Mouse (Mus musculus): ENCODE results near the gene Kat2a.
A peak's percentile ranks its signal among the peaks of the same experiment; 100 is the strongest.

Kat2a gene

DNA sequence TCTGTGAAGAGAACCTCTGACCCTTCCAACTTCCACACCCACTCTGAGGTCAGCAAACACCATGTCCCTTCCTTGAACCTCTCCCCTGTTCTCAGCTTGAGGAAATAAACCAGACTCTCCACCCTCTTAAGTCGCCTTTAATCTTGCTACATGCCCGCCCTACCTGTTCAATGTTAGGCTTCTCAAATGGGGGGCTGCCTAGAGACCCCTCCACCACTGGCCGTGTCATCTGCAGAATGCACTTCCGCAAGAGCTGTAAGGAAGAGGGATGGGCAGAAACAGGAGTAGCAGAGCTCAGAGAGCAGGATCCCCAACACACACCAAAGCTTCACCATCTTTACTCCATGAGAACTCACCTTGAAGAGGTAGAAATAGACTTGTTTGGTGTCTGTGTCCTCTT lies 1.3 kb downstream of the Kat2a start:
- no peak for DNase-seq (ENCODE audit: low spot score in 2 of 2)

DNA sequence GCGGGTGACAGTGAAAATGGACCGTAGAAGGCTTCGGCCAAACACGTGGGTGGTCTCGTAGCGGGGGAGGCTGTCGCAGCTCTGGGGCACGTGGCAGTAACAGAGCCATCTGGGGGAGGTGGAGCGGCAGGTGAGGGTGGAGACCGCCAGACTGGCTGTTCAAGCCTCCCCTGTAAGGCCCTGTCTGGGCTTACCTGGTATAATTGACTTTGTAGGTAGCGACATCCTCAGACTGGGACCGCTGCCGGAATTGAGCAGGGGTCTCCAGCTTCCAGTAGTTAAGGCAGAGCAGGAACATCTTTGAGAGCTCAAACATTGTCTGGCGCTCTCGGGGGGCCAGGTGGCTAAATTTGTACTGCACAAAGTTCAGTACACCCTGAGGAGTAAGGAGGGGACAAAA lies 1.7 kb downstream of the Kat2a start:
- no peak for DNase-seq (ENCODE audit: low spot score in 2 of 2)

DNA sequence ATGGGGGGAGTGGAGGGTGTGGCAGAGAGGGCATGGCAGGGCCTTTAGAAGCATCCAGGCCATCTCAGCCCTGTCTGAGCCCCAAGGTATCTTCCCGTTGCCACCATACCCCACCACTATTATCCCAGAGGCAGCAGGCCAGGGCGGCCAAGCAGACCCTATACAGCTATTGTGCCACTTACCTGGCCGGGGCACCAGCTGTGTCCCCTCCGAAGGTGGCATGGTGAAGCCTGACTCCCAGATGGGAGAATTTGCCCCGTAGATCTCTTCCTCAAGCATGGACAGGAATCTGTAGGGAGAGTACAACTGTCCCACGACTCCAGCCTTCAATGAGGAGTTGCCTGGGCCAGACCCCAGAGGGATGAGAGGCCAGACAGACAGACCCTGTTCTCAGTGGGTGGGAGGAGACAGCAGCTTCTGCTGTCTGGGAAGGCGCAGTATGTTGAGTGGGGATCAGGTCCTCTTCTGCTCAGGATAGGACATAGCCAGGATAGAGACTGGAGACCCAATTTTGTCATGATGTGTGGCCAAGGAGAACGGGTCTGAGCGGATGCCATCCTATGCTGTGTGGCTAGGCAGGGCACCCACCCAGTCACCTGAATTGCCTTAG lies 3.0 kb downstream of the Kat2a start:
- no peak for DNase-seq (ENCODE audit: low spot score in 2 of 2)

DNA sequence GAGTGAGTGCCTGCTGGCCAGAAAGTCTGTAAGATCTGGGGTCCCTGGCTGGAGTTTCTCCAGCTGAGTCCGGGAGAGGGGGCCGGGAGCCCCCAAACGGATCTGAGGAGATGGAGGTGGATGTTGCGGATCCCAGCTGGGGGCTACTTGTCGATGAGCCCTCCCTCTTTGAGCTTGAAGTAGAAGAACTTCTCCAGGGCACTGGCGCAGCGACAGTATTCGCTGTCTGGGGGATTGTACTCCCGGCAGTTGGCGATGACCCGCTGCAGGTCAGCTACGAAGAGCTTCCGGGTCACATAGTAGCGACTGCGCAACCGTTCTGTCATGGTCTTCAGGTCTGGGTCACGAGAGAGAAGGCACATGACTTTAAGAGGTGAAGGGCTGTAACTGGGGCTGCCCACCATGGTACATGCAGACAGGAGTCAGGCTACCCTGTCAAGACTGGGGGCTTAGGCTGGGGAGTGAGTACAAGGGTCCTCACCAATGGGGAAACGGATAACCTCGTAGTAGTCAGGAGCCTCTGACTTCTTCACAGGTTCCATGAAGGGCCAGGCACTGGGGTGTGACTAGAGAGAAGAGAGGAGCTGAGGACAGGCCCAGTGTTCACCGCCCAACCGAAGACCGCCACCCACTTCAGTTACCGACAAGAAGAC lies 7.0 kb downstream of the Kat2a start:
- DNase-seq (ENCODE audit: low spot score in 2 of 2), result no peak

DNA sequence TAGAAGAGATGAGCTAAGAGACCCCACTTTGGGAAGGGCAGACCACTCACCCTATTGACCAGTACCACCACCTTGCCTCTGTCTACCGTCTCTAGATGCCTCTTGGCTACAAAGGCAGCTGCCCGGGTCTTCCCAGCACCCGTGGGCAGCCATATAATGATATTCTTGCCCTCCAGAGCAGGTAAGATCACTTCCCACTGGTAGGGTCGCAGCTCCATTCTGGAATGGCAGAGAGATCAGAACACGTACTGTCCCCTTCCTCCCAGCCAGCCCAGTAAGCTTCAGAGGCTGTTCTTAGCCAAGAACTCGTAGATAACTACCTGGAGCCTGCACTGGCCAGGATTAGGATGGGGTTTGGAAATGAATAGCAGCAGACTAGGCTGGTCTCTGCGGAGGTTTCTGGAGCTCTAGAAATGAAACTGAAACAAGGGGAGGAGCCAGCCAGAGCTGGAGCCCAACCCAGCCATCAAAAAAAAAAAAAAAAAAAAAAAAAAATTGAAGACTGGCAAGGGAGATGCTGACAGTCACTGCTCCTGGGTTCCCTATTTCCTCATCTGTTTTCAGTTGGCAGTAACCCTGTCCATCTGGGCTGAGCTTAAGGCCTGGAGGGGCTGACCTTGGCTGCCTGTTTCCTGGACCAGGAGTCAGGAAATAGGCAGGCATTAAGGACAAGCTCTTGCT lies 8.3 kb downstream of the Kat2a start, which contains the start of gene Dhx58:
TSS of gene Dhx58 (minus strand) at position 421 of the 681 bp plus-strand sequence.
- no peak for DNase-seq (ENCODE audit: low spot score in 2 of 2)

DNA sequence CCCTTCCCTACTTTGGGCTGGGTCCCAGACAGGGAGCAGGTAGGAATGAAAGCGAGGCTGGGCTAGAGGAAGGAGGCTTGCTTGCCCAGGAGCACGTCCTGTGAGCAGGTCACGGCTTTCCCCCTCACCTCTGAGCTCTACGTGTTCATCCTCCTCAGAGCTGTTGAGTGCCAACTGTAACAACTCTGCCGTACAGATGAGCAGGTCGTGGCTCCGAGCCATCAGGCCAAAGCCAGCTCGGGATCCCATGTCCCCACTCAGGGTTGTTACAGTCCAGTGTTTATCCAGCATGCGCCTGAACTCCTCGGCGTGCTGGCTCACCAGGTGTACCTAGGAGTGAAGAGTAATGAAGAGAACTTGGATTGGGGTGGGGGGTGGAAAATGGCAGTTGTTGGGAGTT lies 8.9 kb downstream of the Kat2a start:
- no peak for DNase-seq (ENCODE audit: low spot score in 2 of 2)

DNA sequence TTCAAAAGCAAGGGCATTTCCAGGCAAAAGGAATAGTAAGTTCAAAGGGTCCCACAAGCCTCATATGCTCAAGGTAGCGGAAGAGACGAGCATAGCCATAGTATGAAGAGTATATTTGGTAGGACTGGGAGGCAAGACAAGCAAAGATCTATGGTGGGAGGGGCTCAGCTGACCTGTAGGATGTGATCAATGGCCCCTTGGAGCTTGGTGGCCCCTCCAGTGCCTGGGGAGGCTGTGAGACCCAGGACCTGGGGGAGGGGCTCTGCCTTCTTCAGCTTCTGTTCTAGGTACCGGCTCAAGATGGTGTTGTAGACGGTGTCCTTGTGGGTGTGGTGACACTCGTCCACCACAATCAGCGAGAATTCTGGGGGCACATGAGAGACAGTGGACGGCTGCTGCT lies 9.4 kb downstream of the Kat2a start:
- no peak for DNase-seq (ENCODE audit: low spot score in 2 of 2)

DNA sequence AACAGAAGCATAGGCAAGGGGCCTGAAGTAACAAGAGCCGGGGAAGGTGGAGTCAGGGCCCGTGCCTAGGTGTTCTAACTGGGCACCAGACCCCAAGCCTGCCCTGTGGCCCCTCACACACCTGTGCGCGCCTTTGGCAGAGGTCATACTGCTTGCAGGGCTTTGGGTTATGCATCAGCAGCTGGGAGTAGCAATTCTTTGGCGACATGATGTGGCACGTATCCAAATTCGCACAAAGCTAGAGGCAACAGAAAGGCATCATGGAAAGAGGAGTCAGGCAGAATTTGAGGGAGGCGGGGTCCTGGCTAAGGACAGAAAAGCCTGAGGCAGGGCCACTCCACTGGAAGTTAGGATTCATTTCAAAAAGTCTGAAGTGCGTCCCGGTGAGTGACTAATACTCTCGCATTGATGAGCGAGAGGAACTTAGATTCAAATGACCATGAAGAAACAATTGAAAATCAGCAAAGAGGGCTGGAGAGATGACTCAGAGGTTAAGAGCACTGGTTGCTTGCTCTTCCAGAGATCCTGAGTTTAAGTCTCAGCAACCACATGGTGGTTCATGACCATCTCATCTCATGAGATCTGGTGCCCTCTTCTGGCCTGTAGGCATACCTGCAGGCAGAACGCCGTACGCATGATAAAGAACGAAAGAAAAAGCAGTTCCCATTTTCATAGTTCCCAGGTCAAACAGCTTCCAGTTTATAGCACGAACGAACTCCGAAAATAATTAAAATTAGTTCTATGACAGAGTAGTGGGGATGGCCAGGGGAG lies 10.0 kb downstream of the Kat2a start:
- peak; percentile 53 to 71 for DNase-seq (ENCODE audit: low spot score in 2 of 2)

DNA sequence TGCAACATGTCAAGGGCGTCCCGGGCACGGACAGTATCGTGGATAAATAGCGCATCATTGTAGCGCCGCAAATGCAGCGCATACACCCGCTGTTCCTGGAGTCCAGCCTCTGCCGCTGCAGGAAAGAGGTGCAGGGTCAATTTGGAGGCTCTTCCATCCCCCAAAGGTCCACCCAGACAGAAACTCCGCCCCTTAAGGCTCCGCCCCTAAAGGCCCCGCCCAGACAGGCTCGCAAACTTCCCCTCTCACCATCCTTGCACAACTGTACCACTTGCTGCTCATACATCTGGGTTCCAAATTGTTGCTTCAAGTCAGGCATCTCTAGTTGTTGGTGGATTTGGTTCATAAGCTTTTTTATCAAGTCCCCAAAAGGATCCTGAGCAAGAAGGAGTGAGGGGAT lies 11.0 kb downstream of the Kat2a start:
- DNase-seq (ENCODE audit: low spot score in 2 of 2), result peak in 1 of 2 experiments; percentile 76

DNA sequence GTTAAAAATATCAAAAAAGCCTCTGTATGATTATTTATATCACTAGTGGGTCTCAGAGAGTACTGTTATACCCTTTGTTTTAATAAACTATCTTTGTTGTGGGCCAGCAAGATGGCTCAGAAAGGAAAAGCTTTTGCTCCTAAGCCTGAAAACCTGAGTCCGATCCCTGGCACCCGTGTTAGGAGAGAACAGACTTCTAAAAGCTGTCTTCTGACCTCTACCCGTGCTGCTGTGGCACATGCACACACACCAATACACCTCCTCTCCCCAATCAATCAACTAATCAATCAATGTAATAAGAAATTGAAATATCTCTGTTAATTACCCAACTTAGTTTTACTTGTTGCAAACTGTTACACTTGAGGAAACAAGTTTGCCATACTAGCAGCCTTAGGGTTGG lies 11.6 kb downstream of the Kat2a start:
- no peak for DNase-seq (ENCODE audit: low spot score in 2 of 2)

DNA sequence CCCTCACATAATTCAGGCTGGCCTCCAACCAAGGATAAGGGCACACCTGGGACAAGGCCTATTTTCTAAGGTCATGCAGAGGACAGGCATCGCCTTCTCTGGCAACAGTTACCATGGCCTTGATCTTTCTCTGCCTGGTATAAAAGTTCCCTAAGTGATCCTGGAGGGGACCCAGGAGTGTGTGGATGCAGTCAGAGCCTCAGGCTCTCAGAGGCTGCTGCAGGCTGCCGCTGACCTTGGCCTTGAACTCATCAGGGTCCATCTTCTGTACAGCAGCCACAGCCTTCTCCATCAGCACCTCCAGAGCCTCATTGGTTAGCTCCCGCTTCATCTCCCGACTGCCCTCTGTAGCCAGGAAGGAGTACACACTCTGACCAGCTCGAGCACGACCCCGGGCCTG lies 14.3 kb downstream of the Kat2a start:
- DNase-seq (ENCODE audit: low spot score in 2 of 2), result no peak

DNA sequence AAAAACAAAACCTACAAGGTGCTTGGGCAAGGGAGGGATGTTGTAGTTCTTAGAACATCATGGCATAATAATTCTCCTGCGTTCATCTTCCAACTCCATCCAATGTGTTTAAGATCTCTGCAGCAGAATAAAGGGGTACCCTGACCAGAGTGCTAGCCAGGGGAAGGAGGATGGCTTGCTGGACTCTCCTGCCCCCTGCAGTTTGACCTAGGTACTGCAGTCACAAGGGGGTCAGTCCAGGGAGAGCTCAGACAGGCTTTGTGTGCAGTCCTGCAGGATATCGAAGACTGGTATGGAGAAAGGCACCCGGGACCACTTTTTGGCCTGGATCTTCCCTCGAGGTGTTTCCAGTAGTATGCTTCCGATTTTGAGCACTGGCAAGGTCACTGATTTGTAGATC lies 17.3 kb downstream of the Kat2a start:
- peak; percentile 37 to 65 for DNase-seq (ENCODE audit: low spot score in 2 of 2)

DNA sequence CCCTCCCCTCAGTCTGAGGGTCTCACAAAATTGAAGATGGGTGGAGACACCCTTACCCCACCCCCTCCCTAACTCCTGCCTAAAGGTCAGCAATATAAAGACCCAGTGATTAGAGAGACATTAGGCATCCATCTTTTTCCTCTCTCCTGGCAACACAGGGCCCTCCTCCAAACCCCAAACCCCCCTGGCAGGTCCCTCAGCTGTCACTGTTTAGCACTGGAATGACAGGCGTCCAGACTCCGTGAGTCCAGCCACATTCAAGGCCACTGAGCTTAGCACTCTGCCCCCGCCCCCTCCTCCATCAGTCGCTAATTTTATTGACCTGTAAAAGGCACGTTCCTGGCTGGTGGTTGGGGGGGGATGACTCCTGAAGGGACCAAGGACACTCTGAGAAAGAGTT lies 19.1 kb downstream of the Kat2a start:
- no peak for DNase-seq (ENCODE audit: low spot score in 2 of 2)

DNA sequence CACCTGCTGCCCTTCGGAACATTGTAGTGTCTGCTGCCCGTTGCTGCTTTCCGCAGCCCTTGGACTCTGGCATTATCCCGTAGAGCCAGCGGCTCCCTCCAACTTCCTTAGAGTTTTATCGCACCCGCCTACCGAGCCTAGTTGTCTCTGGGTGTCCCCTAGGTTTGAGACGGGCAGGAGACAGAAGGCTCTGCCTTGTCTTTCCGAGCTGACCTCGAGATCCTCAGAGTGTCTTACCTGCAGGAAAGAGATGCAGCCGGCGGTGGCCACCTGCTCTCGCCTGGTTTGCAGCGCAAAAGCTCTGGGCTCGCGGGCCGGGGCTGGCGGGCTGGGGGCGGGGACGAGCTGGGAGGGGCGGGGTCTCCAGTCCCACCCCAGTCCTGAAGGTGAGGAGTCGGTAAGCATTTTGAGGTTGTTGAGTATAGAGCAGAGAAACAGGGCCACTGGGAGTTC lies 20.1 kb downstream of the Kat2a start, which contains the start of gene Zfp385c:
TSS of gene Zfp385c (minus strand) at position 292 of the 453 bp plus-strand sequence.
- no peak for DNase-seq (ENCODE audit: low spot score in 2 of 2)

DNA sequence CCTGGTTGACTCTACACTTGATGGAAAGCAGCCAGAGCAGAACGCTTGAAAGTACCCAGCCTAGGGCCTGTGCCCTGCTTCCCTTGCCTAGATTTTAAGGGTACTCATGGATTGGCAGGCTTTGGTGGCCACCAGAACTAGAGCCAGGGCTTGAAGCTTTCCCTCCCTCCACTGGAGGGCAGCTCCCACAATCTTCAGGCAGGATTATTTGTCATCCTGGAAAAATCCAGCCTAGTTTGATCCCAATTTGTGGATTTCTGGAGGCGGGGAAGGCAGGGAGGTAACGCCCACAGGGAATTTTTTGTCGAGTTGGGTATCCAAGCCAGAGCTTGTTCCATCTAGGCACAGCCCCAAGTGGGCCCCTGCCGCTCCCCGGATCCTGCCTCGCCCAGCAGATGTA lies 21.9 kb downstream of the Kat2a start:
- DNase-seq (ENCODE audit: low spot score in 2 of 2), result no peak

DNA sequence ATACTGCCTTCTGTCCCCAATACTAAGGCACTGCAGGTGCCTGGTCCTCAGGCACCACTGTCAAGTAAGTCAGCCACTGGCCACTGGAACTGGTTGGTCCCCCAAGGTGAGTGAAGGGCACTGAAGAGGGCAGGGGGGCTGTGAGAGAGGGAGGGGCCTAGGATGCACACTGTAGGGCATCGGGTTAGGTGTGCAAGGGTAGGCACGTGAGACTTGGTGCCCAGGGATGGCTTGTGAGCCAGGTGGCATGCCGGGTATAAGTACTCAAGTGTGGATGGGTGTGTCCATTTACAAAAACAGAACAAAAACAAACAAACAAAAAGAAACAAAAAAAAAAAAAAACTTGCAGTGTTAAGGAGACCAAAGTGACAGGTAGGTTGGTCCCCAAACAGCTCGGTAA lies 23.8 kb downstream of the Kat2a start:
- DNase-seq (ENCODE audit: low spot score in 2 of 2), result no peak

DNA sequence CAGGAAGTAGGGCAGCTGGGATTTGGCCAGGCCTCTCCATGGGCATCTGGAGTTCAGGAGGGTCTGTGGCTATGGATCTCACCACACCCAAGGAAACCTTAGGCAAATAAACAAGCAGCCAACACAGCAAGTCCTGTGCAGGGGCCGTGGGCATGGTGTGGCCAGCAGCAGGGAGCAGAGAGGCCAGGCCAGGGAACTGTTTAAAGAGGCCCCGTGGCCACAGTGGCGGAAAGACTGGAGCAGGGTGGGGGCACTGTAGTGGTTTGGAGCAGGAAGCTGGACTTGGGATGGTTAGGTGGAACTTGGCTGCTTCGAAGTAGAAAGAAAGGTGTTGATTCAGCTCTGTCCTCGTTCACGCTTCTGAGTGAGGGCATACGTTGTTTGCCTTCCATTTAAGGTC lies 25.0 kb downstream of the Kat2a start:
- no peak for DNase-seq (ENCODE audit: low spot score in 2 of 2)

DNA sequence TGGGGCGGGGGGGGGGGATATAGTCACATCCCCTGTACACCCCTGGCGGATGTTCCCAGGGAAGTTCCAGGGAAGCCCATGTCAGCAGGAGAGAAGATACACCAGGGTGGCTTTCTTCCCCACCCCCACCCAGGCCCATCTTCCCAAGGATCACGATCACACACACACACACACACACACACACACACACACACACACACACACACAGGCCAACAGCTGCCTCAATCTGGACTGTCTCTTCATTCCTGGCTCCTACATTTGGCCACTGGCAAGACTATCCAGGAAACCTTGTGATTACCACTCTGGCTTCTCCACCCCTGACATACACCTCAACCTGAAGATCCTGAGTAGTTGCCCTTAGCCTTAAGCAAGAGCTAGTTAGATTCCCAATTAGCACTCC lies 26.9 kb downstream of the Kat2a start:
- no peak for DNase-seq (ENCODE audit: low spot score in 2 of 2)

DNA sequence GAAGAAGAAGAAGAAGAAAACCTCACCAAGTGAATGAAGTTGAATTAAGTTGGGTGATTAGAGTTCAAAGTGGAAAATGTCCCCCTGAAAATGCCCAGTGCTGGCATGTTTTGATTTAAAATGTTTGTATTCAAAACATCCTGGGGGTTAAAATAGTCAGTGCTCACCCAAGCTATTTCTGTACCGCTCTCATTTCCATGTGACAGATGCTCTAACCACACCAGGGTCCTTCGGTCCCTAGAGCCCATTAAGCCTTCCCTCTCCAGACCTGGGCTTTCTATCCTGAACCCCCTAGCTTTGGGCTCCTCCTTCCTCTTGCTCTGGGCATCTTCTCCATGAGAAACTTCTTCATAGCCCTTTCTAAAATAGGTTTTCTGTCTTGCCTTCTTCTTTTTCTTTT lies 28.2 kb downstream of the Kat2a start:
- no peak for DNase-seq (ENCODE audit: low spot score in 2 of 2)

DNA sequence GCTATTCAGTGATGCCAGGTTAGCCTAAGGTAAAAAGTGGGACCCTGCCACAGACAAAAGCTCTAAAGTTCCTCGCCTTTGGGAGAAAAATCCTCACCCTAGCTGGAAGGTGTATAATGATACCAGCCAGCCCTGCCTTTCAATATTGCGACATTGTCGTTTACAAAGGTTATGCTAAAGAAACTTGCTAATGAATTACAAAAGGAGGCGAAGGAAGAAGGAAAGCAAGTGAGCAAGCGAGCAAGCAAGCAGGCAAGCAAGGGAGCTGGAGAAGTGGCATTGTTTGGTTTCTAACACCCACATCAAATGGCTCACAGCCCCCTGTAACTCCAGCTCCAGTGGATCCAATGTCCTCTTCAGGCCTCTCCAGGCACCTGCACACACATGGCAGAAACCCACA lies 29.7 kb downstream of the Kat2a start:
- no peak for DNase-seq (ENCODE audit: low spot score in 2 of 2)

DNA sequence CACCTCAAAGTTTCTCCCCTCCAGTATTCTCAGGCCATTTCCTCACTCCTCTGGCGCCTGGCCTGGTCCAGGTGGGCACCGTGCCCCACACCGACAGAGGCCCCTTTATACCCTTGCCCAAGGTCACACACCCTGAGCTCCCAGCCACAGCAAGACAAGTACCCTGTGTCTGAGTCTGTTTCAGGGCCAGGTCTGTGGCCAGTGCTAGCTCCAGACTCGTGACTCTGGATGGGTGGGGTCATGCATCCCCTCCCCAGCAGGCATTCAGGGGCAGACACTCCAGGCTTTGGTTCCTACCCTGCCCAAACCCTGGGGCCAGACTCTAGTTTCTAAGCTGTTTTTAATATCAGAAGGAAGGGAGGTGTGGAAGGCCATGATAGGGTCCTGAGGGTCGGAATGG lies 30.4 kb downstream of the Kat2a start:
- DNase-seq (ENCODE audit: low spot score in 2 of 2), result no peak

DNA sequence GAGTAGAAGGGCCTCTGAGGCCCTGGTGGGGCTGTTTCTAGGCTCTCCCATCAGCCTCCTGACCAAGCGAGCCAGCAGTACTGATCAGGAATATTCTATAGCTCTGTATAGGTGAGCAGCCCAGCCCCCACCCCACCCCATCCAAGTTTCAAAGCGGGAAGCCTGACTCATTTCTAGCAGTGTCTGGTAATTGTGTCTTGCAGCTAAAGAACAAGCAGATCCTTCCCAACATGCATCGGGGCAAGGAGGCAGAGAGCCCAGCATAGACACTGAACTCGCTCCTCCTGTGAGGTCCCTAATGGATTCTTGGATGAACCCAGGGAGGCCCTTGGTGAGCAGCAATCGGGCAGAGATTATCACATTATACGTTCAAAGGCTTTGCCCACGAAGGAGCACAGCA lies 34.5 kb downstream of the Kat2a start:
- DNase-seq (ENCODE audit: low spot score in 2 of 2), result no peak
